Mouse (Mus musculus): ENCODE results near the gene Gm38431. TPM values are rescaled to one million over a fixed set of nuclear protein-coding genes. Genes with fewer than 3 reads are reported as not detected.

Gene Gm38431
- total RNA-seq (2017) = 3.3 and 13.1 TPM in 2 replicates

GRCm38 (mm10) chr9:21091707-21092320 is at the start of gene Gm38431, which contains the start of gene Raver1:
TSS of gene Gm38431 (minus strand) at chr9:21091997.
TSS of gene Raver1 (minus strand) at chr9:21092008.
- ATAC-seq (replicated peaks in 1 of 2; ENCODE audit: insufficient read depth in 1 of 2, low FRiP score in 2 of 2, low TSS enrichment in 1 of 2, low read depth in 1 of 2, poor library complexity in 2 of 2, severe bottlenecking in 2 of 2) = peak; percentile 98

- ATAC-seq (replicated peaks in 1 of 2; ENCODE audit: insufficient read depth in 1 of 2, low FRiP score in 2 of 2, low TSS enrichment in 1 of 2, low read depth in 1 of 2, poor library complexity in 2 of 2, severe bottlenecking in 2 of 2) = no peak
Observed at GRCm38 (mm10) chr9:21138386-21138785, 46.6 kb upstream of the Gm38431 start.

DNA sequence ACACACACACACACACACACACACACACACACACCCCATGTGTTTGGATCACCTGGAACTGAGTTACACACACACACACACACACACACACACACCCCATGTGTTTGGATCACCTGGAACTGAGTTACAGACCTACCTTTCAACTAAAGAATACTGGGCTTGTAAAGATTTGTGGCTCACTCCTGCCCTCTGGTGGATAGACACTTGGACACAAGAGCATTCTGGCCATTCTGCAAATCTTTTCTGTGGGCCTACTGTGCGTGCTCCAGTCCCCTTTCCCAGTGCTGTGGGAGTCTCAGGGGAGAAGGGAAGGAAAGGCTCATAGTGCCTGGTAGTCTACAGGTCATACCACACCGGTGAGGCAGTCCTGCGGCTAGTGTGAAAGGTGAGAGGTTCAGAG is 45.4 kb upstream of the Gm38431 start:
- peak in 1 of 2 experiments; percentile 44; a peak in 1 of 4 replicates for ATAC-seq (replicated peaks in 1 of 2; ENCODE audit: insufficient read depth in 1 of 2, low FRiP score in 2 of 2, low TSS enrichment in 1 of 2, low read depth in 1 of 2, poor library complexity in 2 of 2, severe bottlenecking in 2 of 2)

GRCm38 (mm10) chr9:21136401-21136800 is 44.6 kb upstream of the Gm38431 start:
- peak in 1 of 2 experiments; percentile 10; a peak in 1 of 4 replicates for ATAC-seq (replicated peaks in 1 of 2; ENCODE audit: insufficient read depth in 1 of 2, low FRiP score in 2 of 2, low TSS enrichment in 1 of 2, low read depth in 1 of 2, poor library complexity in 2 of 2, severe bottlenecking in 2 of 2)

- no peak; a peak in 1 of 4 replicates for ATAC-seq (replicated peaks in 1 of 2; ENCODE audit: insufficient read depth in 1 of 2, low FRiP score in 2 of 2, low TSS enrichment in 1 of 2, low read depth in 1 of 2, poor library complexity in 2 of 2, severe bottlenecking in 2 of 2)
Observed at GRCm38 (mm10) chr9:21135941-21136381, 44.2 kb upstream of the Gm38431 start.

- no peak for ATAC-seq (replicated peaks in 1 of 2; ENCODE audit: insufficient read depth in 1 of 2, low FRiP score in 2 of 2, low TSS enrichment in 1 of 2, low read depth in 1 of 2, poor library complexity in 2 of 2, severe bottlenecking in 2 of 2)
Observed at GRCm38 (mm10) chr9:21135329-21135890, 43.6 kb upstream of the Gm38431 start.

DNA sequence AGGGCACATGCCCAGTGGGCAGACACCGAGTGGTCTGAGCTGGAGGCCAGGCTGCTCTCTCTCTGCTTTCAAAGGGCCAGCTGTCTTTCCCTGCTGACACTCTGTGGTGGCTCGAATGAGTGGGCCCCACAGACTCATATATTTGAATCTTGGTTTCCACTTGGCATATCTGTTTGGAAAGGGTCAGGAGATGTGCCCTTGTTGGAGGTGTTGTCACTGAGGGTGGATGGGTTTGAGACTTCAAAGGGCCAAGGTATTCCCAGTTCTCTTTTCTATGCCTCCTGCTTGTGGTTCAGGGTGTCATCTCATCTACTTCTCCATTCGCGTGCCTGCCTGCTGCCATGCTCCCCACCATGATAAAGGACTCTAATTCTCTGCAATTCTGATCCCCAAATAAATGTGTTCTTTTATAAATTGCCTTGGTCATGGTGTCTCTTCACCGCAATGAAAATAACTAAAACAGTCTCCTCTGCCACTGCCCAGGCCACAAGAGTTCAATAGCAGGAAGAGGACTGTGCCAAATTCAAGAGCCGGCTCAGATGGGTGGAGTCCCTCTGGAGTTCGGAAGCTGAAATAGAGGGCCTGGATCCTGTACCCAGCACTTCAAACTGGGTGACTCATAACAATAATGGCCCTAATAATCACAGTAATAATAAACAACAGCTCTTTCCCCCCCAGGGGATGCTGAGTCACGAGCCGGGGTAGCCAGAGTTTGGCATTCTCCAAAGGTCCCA is 43.0 kb upstream of the Gm38431 start:
- ATAC-seq (replicated peaks in 1 of 2; ENCODE audit: insufficient read depth in 1 of 2, low FRiP score in 2 of 2, low TSS enrichment in 1 of 2, low read depth in 1 of 2, poor library complexity in 2 of 2, severe bottlenecking in 2 of 2) = no peak

GRCm38 (mm10) chr9:21133064-21133707 is 41.4 kb upstream of the Gm38431 start:
- no peak for ATAC-seq (replicated peaks in 1 of 2; ENCODE audit: insufficient read depth in 1 of 2, low FRiP score in 2 of 2, low TSS enrichment in 1 of 2, low read depth in 1 of 2, poor library complexity in 2 of 2, severe bottlenecking in 2 of 2)

- no peak for ATAC-seq (replicated peaks in 1 of 2; ENCODE audit: insufficient read depth in 1 of 2, low FRiP score in 2 of 2, low TSS enrichment in 1 of 2, low read depth in 1 of 2, poor library complexity in 2 of 2, severe bottlenecking in 2 of 2)
Observed at GRCm38 (mm10) chr9:21132102-21132775, 40.4 kb upstream of the Gm38431 start.

DNA sequence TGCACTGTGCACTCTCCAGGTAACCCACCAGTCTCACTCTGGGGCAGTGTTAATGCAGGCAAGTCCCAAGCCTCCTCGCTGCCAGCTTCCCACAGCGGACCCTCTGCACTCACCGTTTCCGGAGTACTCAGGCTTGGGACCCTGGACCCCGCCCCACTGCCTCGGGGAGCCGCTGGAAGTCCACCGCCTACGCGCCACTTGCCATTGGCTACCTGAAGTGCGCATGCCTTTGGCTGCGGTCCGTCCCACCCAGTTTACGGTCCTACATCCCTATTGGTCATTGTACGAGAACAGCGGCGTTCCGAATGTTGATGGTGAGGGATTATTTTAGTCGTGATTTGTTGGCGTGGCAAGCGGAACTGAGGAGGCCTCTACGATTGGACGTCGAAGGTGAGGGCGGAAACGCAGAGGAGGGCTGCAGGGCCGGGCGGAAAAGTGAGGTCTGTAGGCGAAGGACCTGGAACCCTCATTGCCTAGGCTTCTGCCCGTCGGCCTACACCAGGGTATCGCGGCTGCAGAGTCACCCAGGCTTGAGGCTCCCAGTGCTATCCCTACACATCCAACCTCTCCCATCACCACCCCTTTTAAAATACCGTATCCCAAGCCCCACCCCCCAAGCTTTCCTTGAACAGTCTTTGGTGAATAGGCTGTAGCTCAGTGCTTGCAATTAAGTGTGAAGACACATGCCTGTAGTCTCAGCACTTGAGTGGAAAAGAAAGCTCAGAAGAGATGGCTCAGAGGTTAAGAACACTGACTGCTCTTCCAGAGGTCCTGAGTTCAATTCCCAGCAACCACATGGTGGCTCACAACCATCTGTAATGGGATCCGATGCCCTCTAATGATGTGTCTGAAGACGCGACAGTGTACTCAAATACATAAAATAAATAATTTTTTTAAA is 39.5 kb upstream of the Gm38431 start, which contains the start of gene Tyk2:
Gene Tyk2 (minus strand): TSS at position 185 of the 898 bp plus-strand sequence.
- peak; percentile 94 for ATAC-seq (replicated peaks in 1 of 2; ENCODE audit: insufficient read depth in 1 of 2, low FRiP score in 2 of 2, low TSS enrichment in 1 of 2, low read depth in 1 of 2, poor library complexity in 2 of 2, severe bottlenecking in 2 of 2)

GRCm38 (mm10) chr9:21126259-21126627 is 34.4 kb upstream of the Gm38431 start:
- ATAC-seq (replicated peaks in 1 of 2; ENCODE audit: insufficient read depth in 1 of 2, low FRiP score in 2 of 2, low TSS enrichment in 1 of 2, low read depth in 1 of 2, poor library complexity in 2 of 2, severe bottlenecking in 2 of 2) = no peak

GRCm38 (mm10) chr9:21125502-21126258 is 33.9 kb upstream of the Gm38431 start:
- ATAC-seq (replicated peaks in 1 of 2; ENCODE audit: insufficient read depth in 1 of 2, low FRiP score in 2 of 2, low TSS enrichment in 1 of 2, low read depth in 1 of 2, poor library complexity in 2 of 2, severe bottlenecking in 2 of 2) = peak; percentile 2 to 31; a peak in 1 of 4 replicates

DNA sequence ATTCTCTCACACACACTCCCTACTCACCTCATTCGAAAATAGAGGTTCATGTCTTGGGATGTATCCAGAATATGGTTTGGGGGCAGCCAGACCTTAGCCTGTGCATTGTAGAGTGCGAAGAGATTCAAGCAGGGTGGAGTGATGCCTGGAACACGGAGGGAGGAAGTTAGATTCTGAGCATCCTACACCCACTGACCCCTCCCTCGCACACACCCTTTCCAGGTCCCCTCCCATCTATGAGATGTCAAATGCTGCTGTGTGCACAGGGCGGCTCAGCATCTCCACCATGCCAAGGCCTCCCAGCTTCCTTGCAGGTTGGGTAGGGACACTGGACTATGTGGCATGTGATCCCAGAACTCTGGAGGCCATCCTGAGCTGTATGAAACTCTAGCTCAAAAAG is 33.0 kb upstream of the Gm38431 start:
- ATAC-seq (replicated peaks in 1 of 2; ENCODE audit: insufficient read depth in 1 of 2, low FRiP score in 2 of 2, low TSS enrichment in 1 of 2, low read depth in 1 of 2, poor library complexity in 2 of 2, severe bottlenecking in 2 of 2) = no peak

DNA sequence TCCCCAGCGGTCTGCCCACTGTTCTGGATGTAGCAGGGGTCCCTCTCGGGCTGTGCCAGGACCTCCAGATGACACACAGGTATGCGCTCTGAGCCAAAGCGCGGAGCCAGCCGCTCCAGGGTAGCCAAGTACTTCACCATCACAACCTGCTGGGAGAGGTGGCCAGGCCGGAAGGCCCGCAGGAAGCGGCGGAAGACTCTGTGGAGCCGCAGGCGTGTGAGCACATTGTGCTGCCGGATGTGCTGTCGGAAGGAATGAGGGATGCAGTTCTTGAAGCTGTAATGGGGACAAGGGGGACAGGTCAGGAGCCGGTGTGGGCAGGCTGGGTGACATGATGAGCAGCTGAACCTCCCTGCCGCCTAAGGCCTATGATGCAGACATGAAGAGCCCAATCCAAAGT is 29.7 kb upstream of the Gm38431 start:
- ATAC-seq (replicated peaks in 1 of 2; ENCODE audit: insufficient read depth in 1 of 2, low FRiP score in 2 of 2, low TSS enrichment in 1 of 2, low read depth in 1 of 2, poor library complexity in 2 of 2, severe bottlenecking in 2 of 2) = no peak

GRCm38 (mm10) chr9:21117073-21117472 is 25.3 kb upstream of the Gm38431 start:
- no peak for ATAC-seq (replicated peaks in 1 of 2; ENCODE audit: insufficient read depth in 1 of 2, low FRiP score in 2 of 2, low TSS enrichment in 1 of 2, low read depth in 1 of 2, poor library complexity in 2 of 2, severe bottlenecking in 2 of 2)

- ATAC-seq (replicated peaks in 1 of 2; ENCODE audit: insufficient read depth in 1 of 2, low FRiP score in 2 of 2, low TSS enrichment in 1 of 2, low read depth in 1 of 2, poor library complexity in 2 of 2, severe bottlenecking in 2 of 2) = no peak
Observed at GRCm38 (mm10) chr9:21115105-21115504, 23.3 kb upstream of the Gm38431 start.

Measured in hematopoietic stem cell, adult 5-6 weeks (primary cell).